Mouse (Mus musculus): ENCODE data around the gene Psmc6.

DNA sequence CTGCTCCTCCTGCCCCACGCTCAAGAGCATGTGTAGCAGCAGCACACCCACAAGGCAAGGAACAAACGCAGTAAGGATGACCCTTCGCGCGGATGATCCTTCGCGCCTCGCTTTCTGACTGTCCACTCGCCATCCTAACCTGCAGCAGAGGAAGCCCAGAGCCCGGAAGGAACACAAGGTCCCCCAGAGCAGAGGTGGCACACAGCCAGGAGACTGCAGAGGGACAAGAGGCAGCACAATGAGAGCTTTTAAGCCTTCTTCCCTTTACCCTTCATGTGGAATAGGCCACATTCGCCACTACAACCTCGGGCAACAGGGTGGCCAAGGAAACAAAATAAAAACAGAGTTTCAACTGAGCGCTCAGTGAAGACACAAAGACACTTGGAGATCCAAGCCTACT, 19.9 kb upstream of the Psmc6 start:
- TF ChIP-seq CTCF (IDR thresholded peaks at IDR 0.05; ENCODE audit: borderline replicate concordance, control insufficient read depth, extremely low read depth, insufficient read depth, low read length, poor library complexity) (no peak), POLR2A (IDR thresholded peaks at IDR 0.05; ENCODE audit: control insufficient read depth, extremely low read depth, insufficient read depth, low read length, poor library complexity) (no peak)

All from thymus, adult 2 months (tissue).